Mouse (Mus musculus) small intestine, adult 2 months (tissue): ENCODE measurements around the gene Decr2.

Source experiments
- CTCF ChIP-seq: fragments of 200-500 bp; IDR thresholded peaks from 2 replicates; pipeline ENCODE4 v1.5.1; 2012; ENCODE audit warnings: low read depth, mild to moderate bottlenecking, control low read depth, inconsistent platforms, low read length, moderate library complexity, mixed read lengths; ENCODE audit not compliant: insufficient replicate concordance, insufficient read length; ENCODE audit errors: extremely low read depth
- POLR2A ChIP-seq: fragments of 200-500 bp; IDR thresholded peaks from 2 replicates; pipeline ENCODE4 v1.6.1; 2012; ENCODE audit warnings: low read depth, mild to moderate bottlenecking, control low read depth, inconsistent platforms, low read length, moderate library complexity

DNA sequence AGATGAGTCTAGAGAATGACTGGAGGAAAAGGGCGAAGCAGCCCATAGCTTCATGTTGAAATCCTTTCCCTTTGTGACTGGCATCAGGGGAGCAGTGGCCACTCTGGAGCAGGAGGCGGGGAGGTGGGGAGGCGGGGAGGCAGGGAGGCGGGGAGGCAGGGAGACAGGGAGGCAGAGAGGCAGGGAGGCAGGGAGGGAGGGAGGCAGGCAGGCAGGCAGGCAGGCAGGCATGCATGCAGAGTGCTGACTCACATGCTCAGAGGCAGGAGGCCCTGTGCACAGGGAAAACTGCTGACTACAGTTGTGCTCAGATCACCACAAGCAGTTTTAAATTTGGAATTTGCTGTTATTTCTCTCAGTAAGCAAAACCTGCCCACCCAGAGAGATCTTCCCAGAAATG lies 11.3 kb upstream of the Decr2 start:
- TF ChIP-seq CTCF (no peak), POLR2A (no peak)
